Mouse (Mus musculus): Measurements from ENCODE around the gene Rubcn.

DNA sequence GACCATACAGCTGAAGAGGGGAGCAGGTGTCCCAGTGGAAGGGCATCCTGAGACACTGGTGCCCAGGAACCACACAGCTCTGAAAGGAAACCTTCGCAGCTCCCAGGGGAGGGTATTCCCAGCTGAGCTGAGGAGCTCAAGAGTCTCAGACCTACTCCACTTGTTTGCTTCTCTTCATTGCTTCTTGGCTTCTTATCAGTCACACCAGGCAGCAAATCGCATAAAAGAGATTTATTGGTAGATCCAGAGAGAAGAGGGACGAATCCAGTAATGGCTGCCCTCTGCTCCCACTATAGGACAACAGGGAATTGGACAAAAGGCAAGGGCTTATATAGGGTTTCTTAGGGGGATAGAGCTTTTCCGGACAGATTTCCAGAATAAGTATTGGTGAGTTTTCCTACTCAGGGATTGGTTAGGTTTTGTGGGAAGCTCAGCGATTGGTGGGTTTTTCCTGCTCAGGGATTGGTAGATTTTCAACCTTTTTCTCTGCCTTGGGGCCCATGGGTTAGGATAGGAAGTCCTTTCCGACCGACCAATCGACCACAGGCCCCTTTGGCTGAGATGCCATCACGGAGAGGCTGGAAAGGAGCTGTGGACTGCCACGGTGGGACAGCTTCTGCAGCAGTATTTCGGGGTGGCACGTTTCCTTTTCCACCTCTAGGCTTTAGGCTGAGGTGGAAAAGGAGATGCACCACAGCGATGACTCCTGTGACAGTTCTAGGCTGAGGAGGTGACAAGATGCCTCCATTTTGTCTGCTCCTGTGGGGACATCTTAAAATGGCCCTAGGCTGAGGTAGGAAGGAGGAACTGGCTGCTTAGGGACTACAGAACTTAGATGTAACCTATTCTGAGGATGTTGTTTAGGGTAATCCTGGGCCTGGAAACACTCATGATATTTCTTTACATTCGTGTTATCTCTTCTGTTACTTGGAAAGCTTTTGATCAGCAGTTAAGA, 1.7 kb upstream of the Rubcn start:
- TF ChIP-seq GATA1 (IDR thresholded peaks at IDR 0.05; ENCODE audit: borderline replicate concordance, low read length) (no peak), FLI1 (IDR thresholded peaks at IDR 0.05; ENCODE audit: low read length) (no peak)
